9 mouse cellular contexts compared by ENCODE assay signal in genomic region chr12:45443512-45444190, GRCm38 (mm10).
A peak's percentile ranks its signal among the peaks of the same experiment; 100 is the strongest.
DNase-seq lines count a peak whose midpoint lies in the region; ATAC-seq and TF ChIP-seq lines count a peak whose summit lies in the region.
"Had no signal": no experiment of that assay in that cellular context is flagged by ENCODE, and none has a peak within 500 bp of the region (broad histone marks: within the 10 kb centered on the region; RNA-seq: fewer than 3 reads in every experiment).

No protein-coding gene starts in this region.

- WGBS in forebrain, embryonic 11.5 days, result 62% methylated on average over 8 of the region's 8 CpGs
- 57% methylated on average over 8 of the region's 8 CpGs for WGBS in forebrain, embryonic 10.5 days
- WGBS in hindbrain, embryonic 14.5 days, result 60% methylated on average over 8 of the region's 8 CpGs
- WGBS in limb, embryonic 14.5 days, result 52% methylated on average over 8 of the region's 8 CpGs

- H3K36me3 ChIP-seq in forebrain, embryonic 11.5 days (ENCODE audit: control insufficient read depth, insufficient read depth, low read length), result no peaks in the 10 kb centered on the region
- no peaks in the 10 kb centered on the region for H3K36me3 ChIP-seq in forebrain, embryonic 10.5 days (replicated peaks)
- H3K36me3 ChIP-seq in hindbrain, embryonic 14.5 days (replicated peaks; ENCODE audit: control insufficient read depth, insufficient read depth), result no peaks in the 10 kb centered on the region
- H3K36me3 ChIP-seq in limb, embryonic 14.5 days (ENCODE audit: control insufficient read depth, insufficient read depth, low read length), result no peaks in the 10 kb centered on the region

- H3K4me2 ChIP-seq in forebrain, embryonic 11.5 days (ENCODE audit: low read depth, low read length, severe bottlenecking), result no peak overlapping the region
- no peak overlapping the region for H3K4me2 ChIP-seq in hindbrain, embryonic 14.5 days (replicated peaks)
- no peak overlapping the region for H3K4me2 ChIP-seq in limb, embryonic 14.5 days (replicated peaks; ENCODE audit: low read depth, low read length, severe bottlenecking)

- ATAC-seq in forebrain, embryonic 11.5 days (replicated peaks; ENCODE audit: low FRiP score), result peak; percentile 76
- ATAC-seq in hindbrain, embryonic 14.5 days (ENCODE audit: low FRiP score), result peak; percentile 70
- ATAC-seq in limb, embryonic 14.5 days (ENCODE audit: low FRiP score, low read depth), result no peak

- no peaks in the 10 kb centered on the region for H3K9me3 ChIP-seq in forebrain, embryonic 11.5 days (ENCODE audit: control insufficient read depth, low read length)
- H3K9me3 ChIP-seq in forebrain, embryonic 10.5 days, result no peaks in the 10 kb centered on the region
- no peaks in the 10 kb centered on the region for H3K9me3 ChIP-seq in hindbrain, embryonic 14.5 days (ENCODE audit: control insufficient read depth, low read length)
- H3K9me3 ChIP-seq in limb, embryonic 14.5 days (ENCODE audit: control insufficient read depth, low read length), result no peaks in the 10 kb centered on the region

- no peak overlapping the region for H3K4me3 ChIP-seq in forebrain, embryonic 11.5 days (ENCODE audit: low read depth, low read length)
- no peak overlapping the region for H3K4me3 ChIP-seq in forebrain, embryonic 10.5 days
- no peak overlapping the region for H3K4me3 ChIP-seq in hindbrain, embryonic 14.5 days (replicated peaks; ENCODE audit: low read length)
- H3K4me3 ChIP-seq in limb, embryonic 14.5 days (replicated peaks; ENCODE audit: low read length), result no peak overlapping the region
- H3K4me3 ChIP-seq: myocyte had no signal

- no peaks in the 10 kb centered on the region for H3K4me1 ChIP-seq in forebrain, embryonic 11.5 days (replicated peaks; ENCODE audit: control insufficient read depth, insufficient read depth, low read length)
- H3K4me1 ChIP-seq in forebrain, embryonic 10.5 days, result no peaks in the 10 kb centered on the region
- H3K4me1 ChIP-seq in hindbrain, embryonic 14.5 days (replicated peaks; ENCODE audit: control insufficient read depth, insufficient read depth, low read length), result no peaks in the 10 kb centered on the region
- H3K4me1 ChIP-seq in limb, embryonic 14.5 days (ENCODE audit: control insufficient read depth, insufficient read depth, low read length), result no peaks in the 10 kb centered on the region

- no peak overlapping the region for H3K9ac ChIP-seq in forebrain, embryonic 11.5 days (ENCODE audit: low read length)
- H3K9ac ChIP-seq in hindbrain, embryonic 14.5 days, result no peak overlapping the region
- no peak overlapping the region for H3K9ac ChIP-seq in limb, embryonic 14.5 days (ENCODE audit: low read depth, low read length, severe bottlenecking)

- DNase-seq in forebrain, embryonic 11.5 days (ENCODE audit: low spot score), result peak; percentile 57
- DNase-seq in forebrain, embryonic 10.5 days (ENCODE audit: extremely low spot score, low spot score), result no peak
- DNase-seq in A20 (ENCODE audit: low read depth, low spot score), result peak; percentile 57
- peak; percentile 7 for DNase-seq in cerebellum, adult 9-11 months
- DNase-seq in hindbrain, embryonic 14.5 days (ENCODE audit: low spot score), result peak; percentile 80
- peak; percentile 77 for DNase-seq in limb, embryonic 14.5 days (ENCODE audit: low spot score)
- DNase-seq in retina, postnatal 1 day, result peak; percentile 79
- DNase-seq in heart, adult 8-10 months (ENCODE audit: low spot score), result no peak

- no peak for TF ChIP-seq POLR2A in limb, embryonic 14.5 days (IDR thresholded peaks at IDR 0.05; ENCODE audit: borderline replicate concordance, extremely low read depth, insufficient read depth, insufficient read length)

- no peak overlapping the region for H3K27ac ChIP-seq in forebrain, embryonic 11.5 days (ENCODE audit: low read depth, low read length)
- H3K27ac ChIP-seq in forebrain, embryonic 10.5 days, result no peak overlapping the region
- H3K27ac ChIP-seq in hindbrain, embryonic 14.5 days, result no peak overlapping the region
- no peak overlapping the region for H3K27ac ChIP-seq in limb, embryonic 14.5 days (replicated peaks; ENCODE audit: low read depth, low read length)

- no peaks in the 10 kb centered on the region for H3K27me3 ChIP-seq in forebrain, embryonic 11.5 days (ENCODE audit: control insufficient read depth, insufficient read depth, low read length)
- H3K27me3 ChIP-seq in forebrain, embryonic 10.5 days (ENCODE audit: poor library complexity, severe bottlenecking), result no peaks in the 10 kb centered on the region
- no peaks in the 10 kb centered on the region for H3K27me3 ChIP-seq in hindbrain, embryonic 14.5 days (ENCODE audit: control insufficient read depth, insufficient read depth, low read length)
- H3K27me3 ChIP-seq in limb, embryonic 14.5 days (ENCODE audit: control insufficient read depth, insufficient read depth, low read length), result no peaks in the 10 kb centered on the region

Comparison
In these comparisons a context has a peak if more than half of its experiments do, and no peak if none do; other contexts are left out.
1. DNase-seq: peak in forebrain, embryonic 11.5 days (single experiment), A20 (single experiment), cerebellum, adult 9-11 months (single experiment), hindbrain, embryonic 14.5 days (single experiment), limb, embryonic 14.5 days (single experiment) and retina, postnatal 1 day (single experiment); none in forebrain, embryonic 10.5 days (single experiment) and heart, adult 8-10 months (single experiment).